Mouse (Mus musculus) spleen, adult 2 months (tissue): ENCODE data around the gene Eefsec. TPM values are rescaled to one million over a fixed set of nuclear protein-coding genes. Genes with fewer than 3 reads are reported as not detected.

Experiments used
- DNase-seq, 2 experiments: peaks; one replicate each; pipeline versions ENCODE4 v3.0.0 to v3.0.0-alpha.2; 2012 to 2021; ENCODE audit warnings: low spot score in 2 of 2, low read depth in 1 of 2
- H3K27ac ChIP-seq: fragments of 200-500 bp; 2 replicates; pipeline ENCODE4 v1.5.1; 2012; ENCODE audit warnings: low read length, inconsistent platforms; ENCODE audit not compliant: insufficient read depth
- H3K27me3 ChIP-seq: fragments of 200-500 bp; 2 replicates; pipeline ENCODE4 v1.6.1; 2012; ENCODE audit warnings: mild to moderate bottlenecking, moderate library complexity, low read length, inconsistent platforms; ENCODE audit not compliant: control insufficient read depth, insufficient read depth
- H3K36me3 ChIP-seq: fragments of 200-500 bp; 2 replicates; pipeline ENCODE4 v1.6.1; 2012; ENCODE audit warnings: mild to moderate bottlenecking, low read length, inconsistent platforms; ENCODE audit not compliant: control insufficient read depth, insufficient read depth
- H3K4me1 ChIP-seq: fragments of 200-500 bp; 2 replicates; pipeline ENCODE4 v1.6.1; 2011; ENCODE audit warnings: inconsistent platforms; ENCODE audit not compliant: control insufficient read depth, insufficient read depth, insufficient read length
- H3K4me3 ChIP-seq: fragments of 200-500 bp; 2 replicates; pipeline ENCODE4 v1.5.1; 2011; ENCODE audit warnings: mild to moderate bottlenecking, inconsistent platforms; ENCODE audit not compliant: insufficient read depth, insufficient read length; ENCODE audit errors: extremely low read depth
- CTCF ChIP-seq: fragments of 200-500 bp; IDR thresholded peaks from 2 replicates; pipeline ENCODE4 v1.5.1; 2011; ENCODE audit warnings: mild to moderate bottlenecking, inconsistent platforms; ENCODE audit not compliant: insufficient read depth, insufficient read length, insufficient replicate concordance; ENCODE audit errors: extremely low read depth
- POLR2A ChIP-seq: fragments of 200-500 bp; IDR thresholded peaks from 2 replicates; pipeline ENCODE4 v1.6.1; 2011; ENCODE audit warnings: low read depth, low read length, inconsistent platforms
- WGBS: fragments of 180-500 bp; shearing (Covaris S2); methylation state at CpG from one replicate; pipeline ENCODE4 v1.1.7; 2018; 5-methylcytosine and 5-hydroxymethylcytosine counted together
- polyA plus RNA-seq: library from polyadenylated mRNA; depleted of rRNA; stranded (reverse); fragments of >200 nt; gene quantifications from 2 replicates; pipeline ENCODE4 v1.2.3, GENCODE M21; 2012

Gene Eefsec
- polyA plus RNA-seq, 1 experiment: 18.1 TPM

DNA sequence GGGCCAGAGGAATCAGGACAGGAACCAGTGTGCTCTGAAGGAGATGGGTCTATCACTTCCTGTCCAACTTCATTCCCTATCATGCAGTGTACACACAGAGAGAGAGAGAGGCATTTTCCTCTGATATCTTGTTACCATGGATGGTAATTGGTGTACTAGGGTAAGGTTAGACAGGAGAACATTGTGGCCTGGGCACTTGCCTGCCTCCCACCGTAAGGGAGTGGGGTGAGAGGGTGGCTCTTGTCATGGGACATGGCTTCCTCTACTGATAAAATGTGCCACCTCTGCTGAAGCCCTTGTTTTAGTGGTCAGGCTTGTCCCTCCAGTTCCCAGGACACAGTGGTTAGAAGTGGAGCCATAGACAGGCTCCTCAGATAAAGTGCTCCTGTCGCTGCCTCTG lies 178.4 kb downstream of the Eefsec start:
- no peaks in the 10 kb centered on the region for H3K27me3 ChIP-seq
- no peak overlapping the region for H3K4me3 ChIP-seq
- no peak for TF ChIP-seq CTCF
- TF ChIP-seq POLR2A: no peak
- 83% methylated on average over 2 of the region's 2 CpGs for WGBS
- no peak for DNase-seq
- no peaks in the 10 kb centered on the region for H3K36me3 ChIP-seq
- no peaks in the 10 kb centered on the region for H3K4me1 ChIP-seq
- no peak overlapping the region for H3K27ac ChIP-seq

DNA sequence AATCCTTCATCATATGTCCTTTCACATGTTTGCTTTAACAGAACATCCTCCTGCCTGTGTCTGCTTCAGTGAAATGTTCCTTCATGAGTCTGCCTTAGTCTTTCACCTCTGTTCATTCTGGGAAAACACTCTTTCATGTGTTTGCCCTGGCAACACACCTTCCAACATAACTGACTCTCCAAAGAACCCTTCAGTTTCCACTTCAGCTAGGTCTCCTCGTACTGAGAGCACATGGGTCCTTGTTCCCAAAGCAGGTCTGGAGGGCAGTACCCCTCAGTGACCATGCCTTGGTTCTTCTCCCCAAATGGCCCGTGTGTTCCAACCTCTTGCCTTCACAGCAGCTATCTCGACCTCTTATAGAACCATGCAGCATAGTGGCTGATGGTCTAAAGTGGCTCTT lies 179.3 kb downstream of the Eefsec start:
- no peak for DNase-seq
- no peak for TF ChIP-seq CTCF
- no peak for TF ChIP-seq POLR2A
- H3K4me1 ChIP-seq: no peaks in the 10 kb centered on the region
- H3K27ac ChIP-seq: no peak overlapping the region
- H3K36me3 ChIP-seq: no peaks in the 10 kb centered on the region
- WGBS: 90% methylated on average over 3 of the region's 3 CpGs
- no peaks in the 10 kb centered on the region for H3K27me3 ChIP-seq
- H3K4me3 ChIP-seq: no peak overlapping the region

DNA sequence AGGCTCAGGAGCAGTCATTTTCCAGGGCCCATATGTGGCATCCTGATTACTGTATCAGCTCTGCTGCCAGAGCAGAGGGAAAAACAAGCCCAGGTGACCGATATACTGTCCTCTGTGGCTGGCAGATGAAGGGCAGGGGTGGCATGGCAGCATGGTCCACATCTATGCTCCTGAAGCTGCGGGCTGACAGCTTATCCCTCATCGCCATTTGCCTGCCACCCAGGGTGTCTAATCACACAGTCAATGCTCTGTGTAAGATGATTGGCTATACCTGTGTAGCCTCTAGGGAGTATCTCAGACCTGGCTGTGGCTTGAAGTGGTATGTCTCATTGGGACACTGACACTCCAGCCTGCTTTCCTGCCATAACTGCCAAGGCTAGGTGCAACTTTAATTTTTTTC lies 180.3 kb downstream of the Eefsec start:
- no peak overlapping the region for H3K27ac ChIP-seq
- H3K36me3 ChIP-seq: no peaks in the 10 kb centered on the region
- 90% methylated on average over 3 of the region's 3 CpGs for WGBS
- H3K27me3 ChIP-seq: no peaks in the 10 kb centered on the region
- no peak overlapping the region for H3K4me3 ChIP-seq
- TF ChIP-seq CTCF: no peak
- TF ChIP-seq POLR2A: no peak
- no peak for DNase-seq
- no peaks in the 10 kb centered on the region for H3K4me1 ChIP-seq

DNA sequence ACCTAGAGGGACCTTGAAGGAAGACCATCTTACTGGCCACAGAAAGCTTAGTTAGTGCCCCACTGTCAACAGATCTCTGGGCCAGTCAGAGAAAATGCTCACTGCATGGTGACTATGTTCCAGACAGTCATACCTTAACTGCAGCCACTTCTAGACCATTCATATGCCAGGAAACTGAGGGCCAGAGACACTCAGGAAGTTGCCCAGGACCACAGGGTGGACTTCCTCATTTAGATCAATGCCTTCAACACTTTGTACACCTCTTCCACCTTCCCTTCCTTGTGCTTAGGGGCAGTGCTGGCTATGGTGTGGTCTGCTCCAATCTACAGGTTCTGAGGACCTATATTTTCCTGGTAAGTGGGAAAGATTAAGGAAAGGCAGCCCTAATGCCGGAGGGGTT lies 181.0 kb downstream of the Eefsec start:
- Histone ChIP-seq H3K36me3 (no peaks in the 10 kb centered on the region), H3K4me3 (no peak overlapping the region), H3K27me3 (no peaks in the 10 kb centered on the region), H3K4me1 (no peaks in the 10 kb centered on the region), H3K27ac (no peak overlapping the region)
- no peak for TF ChIP-seq POLR2A
- DNase-seq: no peak
- 95% methylated on average over 1 of the region's 1 CpGs for WGBS

DNA sequence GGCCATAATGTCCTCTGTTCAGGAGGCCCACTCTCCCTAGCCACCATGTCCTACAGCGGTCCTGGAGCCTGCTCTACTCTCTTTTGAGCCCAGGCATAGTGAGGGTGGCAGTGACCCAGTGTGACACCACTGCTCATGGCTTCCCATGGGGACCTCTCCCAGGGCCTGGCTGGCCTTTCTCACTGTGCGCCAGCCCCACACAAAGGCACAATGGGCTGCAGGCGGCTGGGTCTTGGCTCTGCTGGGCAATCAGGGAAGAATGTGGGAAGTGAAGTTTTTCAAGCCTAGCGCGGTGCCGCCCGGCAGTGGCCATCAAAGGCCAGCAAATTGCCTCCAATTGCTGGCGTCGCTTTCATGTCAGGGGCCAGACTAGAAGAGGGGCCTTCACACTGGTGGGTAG lies 184.2 kb downstream of the Eefsec start:
- WGBS: 93% methylated on average over 9 of the region's 9 CpGs
- Histone ChIP-seq H3K4me3 (no peak overlapping the region), H3K36me3 (peaks cover 4% of the 10 kb centered on the region; the same call in 1 of the 2 replicates), H3K27ac (no peak overlapping the region), H3K27me3 (no peaks in the 10 kb centered on the region), H3K4me1 (no peaks in the 10 kb centered on the region)
- no peak for DNase-seq
- no peak for TF ChIP-seq CTCF
- TF ChIP-seq POLR2A: no peak

DNA sequence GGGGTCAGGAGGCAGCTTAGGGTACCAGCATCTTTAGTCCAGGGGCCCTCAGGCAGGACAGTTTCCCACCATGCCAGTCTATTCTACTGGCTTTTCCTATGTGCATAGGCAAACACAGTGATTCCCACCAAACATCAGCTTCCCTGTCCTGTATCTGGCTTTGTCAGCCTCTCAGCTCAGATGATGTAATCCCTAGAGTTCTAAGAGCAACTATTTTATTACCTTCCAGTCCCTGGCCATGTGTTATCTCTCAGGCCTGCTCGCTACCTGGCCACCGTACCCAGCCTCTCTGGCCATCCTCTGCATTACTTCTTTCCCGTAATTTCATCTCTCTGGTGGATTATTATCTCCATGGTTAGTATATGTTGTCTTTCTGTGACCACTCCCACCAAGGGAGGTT lies 185.7 kb downstream of the Eefsec start:
- no peak overlapping the region for H3K4me3 ChIP-seq
- no peak for TF ChIP-seq POLR2A
- TF ChIP-seq CTCF: no peak
- H3K4me1 ChIP-seq: no peaks in the 10 kb centered on the region
- no peak overlapping the region for H3K27ac ChIP-seq
- H3K36me3 ChIP-seq: peaks cover 12% of the 10 kb centered on the region
- 95% methylated on average over 3 of the region's 3 CpGs for WGBS
- no peaks in the 10 kb centered on the region for H3K27me3 ChIP-seq
- DNase-seq: no peak

DNA sequence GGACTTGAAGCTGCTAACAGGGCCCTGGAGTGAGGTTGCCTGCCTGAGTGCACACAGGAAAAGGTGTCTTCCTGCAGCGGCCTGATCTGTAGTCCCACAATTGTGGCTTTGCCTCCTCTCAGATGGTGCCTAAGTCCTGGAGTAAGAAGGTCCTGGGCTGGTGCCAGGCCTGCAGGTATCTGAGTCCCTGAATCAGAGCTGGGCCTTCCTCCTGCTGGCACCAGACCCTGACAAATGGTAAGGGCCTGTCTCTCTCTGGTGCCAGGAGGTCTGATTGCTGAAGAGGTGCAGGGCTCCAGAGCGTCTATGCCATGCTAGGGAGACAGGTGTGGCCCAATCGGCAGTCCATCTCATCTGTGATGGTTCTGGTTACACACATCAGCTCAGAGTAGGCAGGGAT lies 186.7 kb downstream of the Eefsec start:
- H3K36me3 ChIP-seq: peaks cover 14% of the 10 kb centered on the region
- no peak overlapping the region for H3K4me3 ChIP-seq
- H3K27ac ChIP-seq: no peak overlapping the region
- DNase-seq: no peak
- no peaks in the 10 kb centered on the region for H3K27me3 ChIP-seq
- WGBS: 78% methylated on average over 3 of the region's 3 CpGs
- TF ChIP-seq CTCF (no peak), POLR2A (no peak)
- no peaks in the 10 kb centered on the region for H3K4me1 ChIP-seq
